Mouse (Mus musculus): Measurements from ENCODE around the gene Ncapd2.

GRCm38 (mm10) chr6:125170194-125170593 lies 21.3 kb downstream of the Ncapd2 start:
- TF ChIP-seq POLR2A (IDR thresholded peaks at IDR 0.05; ENCODE audit: low read depth, low read length) = no peak
- TF ChIP-seq CTCF (IDR thresholded peaks at IDR 0.05; ENCODE audit: extremely low read depth, insufficient read length, insufficient replicate concordance, low read depth, low read length) = no peak

Data from small intestine, adult 2 months (tissue).